Mouse (Mus musculus) testis, adult 2 months (tissue): ENCODE measurements at regions not wholly inside any gene's neighbourhood (a gene's known extent, or its start where the extent isn't known, plus 50 kb on each side); places are given as distances from the start of the nearest gene placed in this dataset.
"Not testable (repeated sequence)": the region's sequence is repeated elsewhere in the genome, so short reads cannot be mapped to it uniquely, and the experiment has no call there.

Source experiments
- H3K27ac ChIP-seq: fragments of 200-500 bp; 2 replicates; pipeline ENCODE4 v1.5.1; 2012; ENCODE audit warnings: low read depth, low read length; ENCODE audit not compliant: control insufficient read depth, insufficient read depth
- H3K27me3 ChIP-seq: fragments of 200-500 bp; 2 replicates; pipeline ENCODE4 v1.6.1; 2012; ENCODE audit warnings: mild to moderate bottlenecking, low read length, moderate library complexity; ENCODE audit not compliant: control insufficient read depth, insufficient read depth
- H3K36me3 ChIP-seq: fragments of 200-500 bp; 2 replicates; pipeline ENCODE4 v1.6.1; 2012; ENCODE audit warnings: mild to moderate bottlenecking, low read length; ENCODE audit not compliant: control insufficient read depth, insufficient read depth
- H3K4me1 ChIP-seq: fragments of 200-500 bp; 2 replicates; pipeline ENCODE4 v1.6.1; 2012; ENCODE audit warnings: low read length; ENCODE audit not compliant: control insufficient read depth, insufficient read depth
- H3K4me3 ChIP-seq: fragments of 200-500 bp; 2 replicates; pipeline ENCODE4 v1.5.1; 2012; ENCODE audit warnings: low read depth, mild to moderate bottlenecking, low read length, moderate library complexity, mixed read lengths; ENCODE audit not compliant: control insufficient read depth
- CTCF ChIP-seq: fragments of 200-500 bp; IDR thresholded peaks from 2 replicates; pipeline ENCODE4 v1.5.1; 2012; ENCODE audit warnings: low read depth, mild to moderate bottlenecking, inconsistent platforms, low read length, moderate library complexity; ENCODE audit not compliant: control insufficient read depth, insufficient read depth, insufficient replicate concordance
- POLR2A ChIP-seq: fragments of 200-500 bp; IDR thresholded peaks from 2 replicates; pipeline ENCODE4 v1.6.1; 2012; ENCODE audit warnings: low read depth, mild to moderate bottlenecking, inconsistent platforms, low read length, moderate library complexity; ENCODE audit not compliant: control insufficient read depth

DNA sequence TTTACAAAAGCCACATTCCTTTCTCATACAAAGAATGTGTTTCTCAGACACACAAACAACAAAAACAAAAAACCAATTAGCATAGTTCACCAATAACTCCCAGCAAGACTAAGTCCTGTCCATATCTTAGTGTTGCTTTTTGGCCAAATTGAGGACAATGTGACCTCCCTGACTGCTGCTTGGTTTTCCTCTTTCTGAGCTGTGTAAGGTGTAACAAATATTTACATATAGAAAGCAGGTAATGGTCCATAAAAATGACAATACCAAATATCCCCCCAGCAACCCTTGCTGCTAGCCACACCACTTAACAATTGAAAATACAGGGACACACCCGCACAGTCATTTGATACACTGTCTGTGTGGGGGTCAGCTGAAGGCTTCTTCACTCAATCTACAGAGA lies 534.7 kb upstream of the Slc8a1 start:
- TF ChIP-seq POLR2A: no peak
- TF ChIP-seq CTCF: no peak
- H3K27me3 ChIP-seq: no peaks in the 10 kb centered on the region
- H3K27ac ChIP-seq: no peak overlapping the region
- H3K4me1 ChIP-seq: no peaks in the 10 kb centered on the region
- H3K4me3 ChIP-seq: no peak overlapping the region
- no peaks in the 10 kb centered on the region for H3K36me3 ChIP-seq

DNA sequence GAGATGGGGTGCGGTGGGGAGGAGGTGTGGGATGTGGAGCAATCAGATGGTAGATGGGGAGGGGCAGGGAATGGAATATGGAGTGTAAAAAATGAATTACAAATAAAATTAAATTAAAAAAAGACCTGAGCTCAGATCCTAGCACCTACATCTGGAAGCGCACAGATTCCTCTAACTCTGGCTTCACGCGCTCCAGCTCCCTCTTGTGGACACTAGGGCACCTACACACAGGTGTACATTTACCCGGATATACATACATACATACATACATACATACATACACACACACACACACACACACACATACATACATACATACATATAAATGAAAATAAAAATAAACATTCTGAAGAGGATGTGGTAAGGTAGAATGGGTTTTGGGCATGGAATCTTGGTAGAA lies 528.7 kb upstream of the Slc8a1 start:
- H3K27ac ChIP-seq, H3K4me3 ChIP-seq, H3K27me3 ChIP-seq, H3K36me3 ChIP-seq, H3K4me1 ChIP-seq: not testable (repeated sequence)
- peak; percentile 51; the same call in 1 of the 2 replicates for TF ChIP-seq CTCF

DNA sequence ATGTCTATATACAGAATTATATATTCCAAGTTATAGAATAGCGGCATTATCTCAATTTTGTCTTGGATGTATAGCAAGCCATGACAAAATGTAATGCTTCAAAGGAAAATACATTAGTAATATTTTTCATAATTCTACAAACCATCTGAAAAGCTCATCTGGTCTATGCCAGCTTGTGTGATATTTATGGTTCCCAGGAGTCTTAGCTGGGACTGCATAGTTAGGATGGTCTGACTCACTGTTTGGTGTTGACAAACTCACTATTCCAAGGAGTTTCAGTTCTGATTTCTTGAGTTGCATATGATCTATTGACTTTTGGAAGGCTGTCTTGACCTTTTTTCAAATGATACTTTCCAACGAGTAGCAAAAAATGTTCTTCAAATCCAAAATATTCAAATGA lies 514.2 kb upstream of the Slc8a1 start:
- Histone ChIP-seq H3K36me3 (no peaks in the 10 kb centered on the region), H3K4me3 (no peak overlapping the region), H3K27ac (no peak overlapping the region), H3K4me1 (no peaks in the 10 kb centered on the region), H3K27me3 (no peaks in the 10 kb centered on the region)
- TF ChIP-seq CTCF (no peak), POLR2A (no peak)

DNA sequence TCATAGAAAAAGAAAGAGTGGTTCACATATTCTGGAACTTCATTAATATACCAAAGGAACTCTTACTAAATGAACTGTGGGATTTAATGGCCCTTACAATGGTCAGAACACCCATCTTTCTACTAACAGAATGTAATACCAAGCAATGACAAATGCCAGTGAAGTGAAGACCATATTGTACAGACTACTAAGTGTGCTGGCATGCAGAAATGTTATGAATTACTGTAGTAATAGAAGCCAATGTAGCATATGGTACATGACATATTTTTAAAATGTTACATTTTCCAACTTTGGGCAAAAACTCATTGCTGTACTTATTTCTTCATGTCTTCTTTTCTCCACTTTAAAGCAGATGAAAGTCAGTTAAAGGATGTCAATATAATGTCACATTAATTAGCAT lies 513.7 kb upstream of the Slc8a1 start:
- Histone ChIP-seq H3K4me1 (no peaks in the 10 kb centered on the region), H3K36me3 (no peaks in the 10 kb centered on the region), H3K27ac (no peak overlapping the region), H3K4me3 (no peak overlapping the region), H3K27me3 (no peaks in the 10 kb centered on the region)
- no peak for TF ChIP-seq POLR2A
- TF ChIP-seq CTCF: no peak

DNA sequence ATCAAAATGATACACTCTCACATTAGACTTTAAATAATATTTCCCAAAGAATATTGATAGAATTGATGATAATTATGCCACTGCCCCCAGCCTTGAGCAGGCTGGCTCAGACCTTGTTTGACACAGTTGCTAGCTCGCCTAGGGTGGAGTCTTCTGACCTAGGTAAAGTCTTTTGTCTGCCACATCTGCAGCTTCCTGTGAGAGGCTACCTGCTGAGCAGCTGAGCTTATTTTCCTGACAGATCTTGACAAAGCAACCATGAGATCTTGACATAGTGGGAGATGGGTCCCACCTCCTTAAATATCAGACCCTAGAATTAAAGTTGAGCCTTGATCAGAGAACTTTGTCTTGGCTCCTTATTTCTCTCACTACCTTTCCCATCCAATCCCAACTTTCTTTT lies 500.2 kb upstream of the Slc8a1 start:
- Histone ChIP-seq H3K27me3 (no peaks in the 10 kb centered on the region), H3K4me3 (no peak overlapping the region), H3K36me3 (no peaks in the 10 kb centered on the region)

DNA sequence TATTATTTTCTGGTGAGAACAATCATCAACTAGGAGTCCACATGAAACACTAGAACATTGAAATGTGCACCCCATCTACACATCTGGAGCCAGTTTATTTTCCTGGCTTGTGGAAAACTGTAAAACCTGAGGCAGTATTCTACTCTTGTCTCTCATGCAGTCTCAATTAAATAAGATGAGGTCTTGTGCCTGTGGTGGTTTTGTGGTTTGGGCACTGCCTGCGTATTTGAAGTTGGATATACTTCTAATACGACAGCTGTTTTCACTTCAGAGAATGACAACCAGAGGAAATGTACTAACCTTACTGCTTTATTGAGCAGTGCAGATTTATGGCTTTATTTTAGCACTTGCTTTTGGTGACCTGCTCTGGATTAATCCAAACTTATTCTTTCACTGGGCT lies 499.3 kb upstream of the Slc8a1 start:
- TF ChIP-seq POLR2A: no peak
- TF ChIP-seq CTCF: no peak
- Histone ChIP-seq H3K36me3 (no peaks in the 10 kb centered on the region), H3K4me3 (no peak overlapping the region), H3K27me3 (no peaks in the 10 kb centered on the region), H3K4me1 (no peaks in the 10 kb centered on the region), H3K27ac (no peak overlapping the region)

More for the DNA sequence above, 500.2 kb upstream of the Slc8a1 start:
- H3K4me1 ChIP-seq: no peaks in the 10 kb centered on the region
- TF ChIP-seq POLR2A (no peak), CTCF (no peak)
- H3K27ac ChIP-seq: no peak overlapping the region

DNA sequence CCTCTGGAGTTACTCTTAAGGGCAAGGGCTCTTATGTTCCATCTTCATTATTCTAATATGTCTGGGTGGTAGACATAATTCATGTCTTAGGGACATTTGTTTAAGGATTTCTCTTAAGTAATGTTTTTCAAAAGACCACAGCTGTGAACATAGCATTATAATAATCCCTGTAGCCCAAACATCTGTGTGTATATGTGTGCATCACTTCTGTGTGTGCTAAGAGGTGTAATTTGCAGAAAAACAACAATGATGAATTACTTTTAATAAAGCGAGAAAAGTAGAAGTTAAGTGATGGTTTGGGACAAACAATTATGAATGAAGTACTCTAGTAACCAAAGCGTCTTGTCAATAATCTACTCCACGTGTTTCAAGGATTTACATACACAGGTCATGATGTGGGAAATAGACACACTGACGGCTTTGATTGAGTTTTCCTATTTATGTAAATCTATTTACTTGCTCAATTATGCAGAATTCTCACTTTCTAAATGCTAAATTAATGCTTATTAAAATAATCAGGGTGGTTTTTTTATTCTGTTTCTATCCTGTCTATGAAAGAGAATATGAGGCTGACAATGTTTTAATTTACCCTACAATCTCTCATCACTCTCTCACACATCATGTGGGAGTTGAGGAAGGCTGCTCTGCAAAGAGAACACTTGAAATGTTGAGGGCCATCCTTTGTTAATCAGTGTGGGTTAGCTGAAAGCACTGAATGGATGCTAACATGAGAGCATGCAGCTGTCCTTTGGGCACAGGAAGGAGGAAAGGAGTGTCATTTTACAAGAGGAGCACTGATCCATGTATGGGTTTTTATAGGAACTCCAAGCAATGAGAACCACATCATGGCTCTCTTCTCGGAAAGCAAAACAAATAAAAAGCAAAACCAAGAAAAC lies 477.8 kb upstream of the Slc8a1 start:
- no peak overlapping the region for H3K27ac ChIP-seq
- no peak overlapping the region for H3K4me3 ChIP-seq
- no peaks in the 10 kb centered on the region for H3K4me1 ChIP-seq
- TF ChIP-seq POLR2A (no peak), CTCF (no peak)
- H3K27me3 ChIP-seq: no peaks in the 10 kb centered on the region
- no peaks in the 10 kb centered on the region for H3K36me3 ChIP-seq
